Mouse (Mus musculus): ENCODE measurements around the gene Dis3. TPM values are rescaled to one million over a fixed set of nuclear protein-coding genes. Genes with fewer than 3 reads are reported as not detected.
"Not testable (repeated sequence)": the region's sequence is repeated elsewhere in the genome, so short reads cannot be mapped to it uniquely, and the experiment has no call there.

Gene Dis3
- polyA plus RNA-seq, 1 experiment = 9.9 TPM

GRCm38 (mm10) chr14:99041416-99041815 lies 58.2 kb downstream of the Dis3 start:
- no peak overlapping the region for H3K27ac ChIP-seq (replicated peaks; ENCODE audit: low read depth, low read length)
- H3K4me1 ChIP-seq (ENCODE audit: control insufficient read depth, insufficient read depth, insufficient read length, low read length) = peaks cover 12% of the 10 kb centered on the region
- H3K4me3 ChIP-seq (ENCODE audit: insufficient read depth, low read depth, low read length) = no peak overlapping the region

- peaks cover 12% of the 10 kb centered on the region for H3K4me1 ChIP-seq (ENCODE audit: control insufficient read depth, insufficient read depth, insufficient read length, low read length)
- H3K4me3 ChIP-seq (ENCODE audit: insufficient read depth, low read depth, low read length); H3K27ac ChIP-seq (replicated peaks; ENCODE audit: low read depth, low read length): not testable (repeated sequence)
Observed at GRCm38 (mm10) chr14:99039308-99039707, 60.3 kb downstream of the Dis3 start.

GRCm38 (mm10) chr14:99037703-99038102 lies 61.9 kb downstream of the Dis3 start:
- H3K27ac ChIP-seq (replicated peaks; ENCODE audit: low read depth, low read length) = no peak overlapping the region
- peaks cover 3% of the 10 kb centered on the region; the same call in 1 of the 2 replicates for H3K4me1 ChIP-seq (ENCODE audit: control insufficient read depth, insufficient read depth, insufficient read length, low read length)
- H3K4me3 ChIP-seq (ENCODE audit: insufficient read depth, low read depth, low read length) = no peak overlapping the region

- Histone ChIP-seq H3K4me3 (ENCODE audit: insufficient read depth, low read depth, low read length) (no peak overlapping the region), H3K27ac (replicated peaks; ENCODE audit: low read depth, low read length) (no peak overlapping the region), H3K4me1 (ENCODE audit: control insufficient read depth, insufficient read depth, insufficient read length, low read length) (no peaks in the 10 kb centered on the region)
Observed at GRCm38 (mm10) chr14:99036039-99036438, 63.5 kb downstream of the Dis3 start.

- H3K4me1 ChIP-seq (ENCODE audit: control insufficient read depth, insufficient read depth, insufficient read length, low read length); H3K27ac ChIP-seq (replicated peaks; ENCODE audit: low read depth, low read length); H3K4me3 ChIP-seq (ENCODE audit: insufficient read depth, low read depth, low read length): not testable (repeated sequence)
Observed at GRCm38 (mm10) chr14:99034851-99035250, 64.7 kb downstream of the Dis3 start.

- H3K27ac ChIP-seq (replicated peaks; ENCODE audit: low read depth, low read length) = no peak overlapping the region
- no peak overlapping the region for H3K4me3 ChIP-seq (ENCODE audit: insufficient read depth, low read depth, low read length)
- H3K4me1 ChIP-seq (ENCODE audit: control insufficient read depth, insufficient read depth, insufficient read length, low read length) = no peaks in the 10 kb centered on the region
Observed at GRCm38 (mm10) chr14:99032596-99032995, 67.0 kb downstream of the Dis3 start.

GRCm38 (mm10) chr14:99031337-99031873 lies 68.2 kb downstream of the Dis3 start:
- Histone ChIP-seq H3K27ac (replicated peaks; ENCODE audit: low read depth, low read length) (no peak overlapping the region), H3K4me3 (ENCODE audit: insufficient read depth, low read depth, low read length) (no peak overlapping the region), H3K4me1 (ENCODE audit: control insufficient read depth, insufficient read depth, insufficient read length, low read length) (no peaks in the 10 kb centered on the region)

GRCm38 (mm10) chr14:99029987-99030386 lies 69.6 kb downstream of the Dis3 start:
- Histone ChIP-seq H3K27ac (replicated peaks; ENCODE audit: low read depth, low read length) (no peak overlapping the region), H3K4me1 (ENCODE audit: control insufficient read depth, insufficient read depth, insufficient read length, low read length) (no peaks in the 10 kb centered on the region), H3K4me3 (ENCODE audit: insufficient read depth, low read depth, low read length) (no peak overlapping the region)

Other genes with a start within 250 kb of the Dis3 start
- 10.5 and 13.7 TPM in 2 replicates for gene Rpl36a-ps1, start 105.5 kb downstream of the Dis3 start, polyA plus RNA-seq (2012; ENCODE audit: insufficient read depth, insufficient read length, missing spikeins)
- gene Mzt1, start 53.6 kb downstream of the Dis3 start, polyA plus RNA-seq (2012; ENCODE audit: insufficient read depth, insufficient read length, missing spikeins) = 25.5 and 46.7 TPM in 2 replicates
- gene Bora, start 53.5 kb downstream of the Dis3 start, polyA plus RNA-seq (2012; ENCODE audit: insufficient read depth, insufficient read length, missing spikeins) = 2.2 TPM in 1 of 2 replicates, not detected in the other
- gene Pibf1, start 346 bp downstream of the Dis3 start, polyA plus RNA-seq (2012; ENCODE audit: insufficient read depth, insufficient read length, missing spikeins) = 5.1 and 5.6 TPM in 2 replicates
- 0.46 TPM in 1 of 2 replicates, not detected in the other for gene Klf5, start 198.9 kb upstream of the Dis3 start, polyA plus RNA-seq (2012; ENCODE audit: insufficient read depth, insufficient read length, missing spikeins)

Measured in brown adipose tissue, adult 24 weeks (tissue).